Mouse (Mus musculus) heart, adult 2 months (tissue): ENCODE measurements at regions not wholly inside any gene's neighbourhood (a gene's known extent, or its start where the extent isn't known, plus 50 kb on each side); places are given as distances from the start of the nearest gene placed in this dataset.

Experiments
- CTCF ChIP-seq: fragments of 200-600 bp; IDR thresholded peaks from 2 replicates; pipeline ENCODE4 v1.8.1; 2022; ENCODE audit warnings: antibody characterized with exemption, mild to moderate bottlenecking, moderate library complexity
- POLR2A ChIP-seq: fragments of 200-500 bp; IDR thresholded peaks from 2 replicates; pipeline ENCODE4 v1.6.1; 2011; ENCODE audit warnings: mild to moderate bottlenecking, low read depth, low read length, control low read depth; ENCODE audit not compliant: insufficient read depth

- TF ChIP-seq POLR2A, result no peak
- no peak for TF ChIP-seq CTCF
Measured at GRCm38 (mm10) chr9:61732747-61733146, 181.6 kb downstream of the Rplp1 start.
